Mouse (Mus musculus): Measurements from ENCODE around the gene Klrg2.
A peak's percentile ranks its signal among the peaks of the same experiment; 100 is the strongest.

The Klrg2 gene

GRCm38 (mm10) chr6:38627486-38627885 is 9.6 kb downstream of the Klrg2 start:
- no peak for DNase-seq (ENCODE audit: low read depth)

- DNase-seq (ENCODE audit: low read depth) = no peak
Measured at GRCm38 (mm10) chr6:38627081-38627480, 10.0 kb downstream of the Klrg2 start.

GRCm38 (mm10) chr6:38626086-38626485 is 11.0 kb downstream of the Klrg2 start:
- no peak for DNase-seq (ENCODE audit: low read depth)

GRCm38 (mm10) chr6:38624439-38624838 is 12.6 kb downstream of the Klrg2 start:
- no peak for DNase-seq (ENCODE audit: low read depth)

GRCm38 (mm10) chr6:38623457-38623856 is 13.6 kb downstream of the Klrg2 start:
- no peak for DNase-seq (ENCODE audit: low read depth)

GRCm38 (mm10) chr6:38622406-38622805 is 14.6 kb downstream of the Klrg2 start:
- DNase-seq (ENCODE audit: low read depth) = no peak

- DNase-seq (ENCODE audit: low read depth) = no peak
Measured at GRCm38 (mm10) chr6:38609892-38610291, 27.1 kb downstream of the Klrg2 start.

- DNase-seq (ENCODE audit: low read depth) = peak; percentile 57
Measured at GRCm38 (mm10) chr6:38597481-38597880, 39.6 kb downstream of the Klrg2 start.

GRCm38 (mm10) chr6:38581711-38582110 is 55.3 kb downstream of the Klrg2 start:
- peak; percentile 36 for DNase-seq (ENCODE audit: low read depth)

- no peak for DNase-seq (ENCODE audit: low read depth)
Measured at GRCm38 (mm10) chr6:38580112-38580857, 56.8 kb downstream of the Klrg2 start.

- no peak for DNase-seq (ENCODE audit: low read depth)
Measured at GRCm38 (mm10) chr6:38576096-38576495, 60.9 kb downstream of the Klrg2 start.

All from 416B (cell line).